Mouse (Mus musculus): ENCODE measurements around the gene Clmp. TPM values are rescaled to one million over a fixed set of nuclear protein-coding genes. Genes with fewer than 3 reads are reported as not detected.

Clmp gene
- polyA plus RNA-seq, 1 experiment, result 4.1 TPM

DNA sequence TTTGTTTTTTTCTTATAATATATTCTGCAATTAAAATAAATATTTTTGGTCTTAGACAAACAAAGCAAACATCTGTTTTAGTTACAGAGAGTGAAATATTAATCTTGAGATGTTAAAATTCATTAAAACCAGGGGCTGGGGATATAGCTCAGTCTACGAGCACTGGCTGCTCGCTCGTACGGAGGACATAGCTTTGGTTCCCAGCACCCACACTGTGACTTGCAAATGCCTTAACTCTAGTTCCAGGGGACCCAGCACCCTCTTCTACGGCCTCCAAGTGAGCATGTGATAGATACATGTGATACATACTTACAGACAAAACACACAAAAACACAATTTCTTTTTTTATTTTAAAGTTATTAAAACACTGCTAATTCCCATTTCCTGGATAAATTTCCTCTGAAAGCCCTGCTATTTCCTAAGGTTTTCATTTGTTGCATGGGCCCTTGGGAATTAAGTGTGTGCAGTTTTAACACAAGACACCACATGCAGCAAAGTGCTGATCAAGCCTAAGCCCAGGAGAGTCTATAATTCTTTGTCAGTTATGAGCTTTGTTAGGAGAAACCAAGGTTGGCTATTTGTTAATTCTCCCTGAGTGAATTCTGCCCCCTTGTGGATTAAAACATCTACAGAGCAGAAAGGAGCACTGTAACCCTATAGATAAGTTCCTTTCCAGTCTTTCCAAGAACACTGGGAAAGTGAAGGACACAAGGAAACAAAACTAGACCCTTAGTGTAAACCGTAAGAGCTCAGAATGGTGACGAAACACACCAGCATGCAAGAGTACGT lies 64.3 kb downstream of the Clmp start:
- H3K4me3 ChIP-seq (replicated peaks; ENCODE audit: control insufficient read depth, low read depth, low read length), result no peak overlapping the region
- 76% methylated on average over 8 of the region's 8 CpGs for WGBS
- TF ChIP-seq CTCF (IDR thresholded peaks at IDR 0.05; ENCODE audit: control insufficient read depth, insufficient read depth, low read length) (no peak), POLR2A (IDR thresholded peaks at IDR 0.05; ENCODE audit: borderline replicate concordance, control insufficient read depth, low read depth, low read length) (no peak)
- no peak overlapping the region for H3K27ac ChIP-seq (ENCODE audit: control insufficient read depth, insufficient read depth, low read depth, low read length, poor library complexity)
- no peaks in the 10 kb centered on the region; the same call in 1 of the 2 replicates for H3K4me1 ChIP-seq (ENCODE audit: control insufficient read depth, insufficient read depth, low read length)

DNA sequence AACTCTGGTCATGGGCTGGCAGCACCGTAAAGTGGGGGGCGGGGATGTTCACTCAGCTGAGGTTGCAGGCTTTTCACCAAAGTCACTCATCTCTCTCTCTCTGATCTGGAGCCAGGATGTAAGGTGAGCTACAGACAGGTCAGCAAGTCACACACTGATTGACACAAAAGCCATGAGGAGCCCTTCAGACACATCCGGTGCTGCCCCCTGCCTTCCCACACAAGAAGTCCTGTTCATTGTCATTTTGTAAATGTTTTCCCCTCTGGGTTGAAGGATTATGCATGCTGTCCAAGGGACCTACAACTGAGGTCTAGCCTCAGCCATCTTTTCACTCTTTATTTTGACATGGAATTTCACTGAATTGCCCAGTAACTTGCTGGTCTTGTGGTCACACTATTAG lies 66.0 kb downstream of the Clmp start:
- no peaks in the 10 kb centered on the region for H3K4me1 ChIP-seq (ENCODE audit: control insufficient read depth, insufficient read depth, low read length)
- H3K27ac ChIP-seq (ENCODE audit: control insufficient read depth, insufficient read depth, low read depth, low read length, poor library complexity), result no peak overlapping the region
- WGBS, result 69% methylated on average over 3 of the region's 3 CpGs
- peak; percentile 20; the same call in 1 of the 2 replicates for TF ChIP-seq CTCF (IDR thresholded peaks at IDR 0.05; ENCODE audit: control insufficient read depth, insufficient read depth, low read length)
- TF ChIP-seq POLR2A (IDR thresholded peaks at IDR 0.05; ENCODE audit: borderline replicate concordance, control insufficient read depth, low read depth, low read length), result no peak
- no peak overlapping the region for H3K4me3 ChIP-seq (replicated peaks; ENCODE audit: control insufficient read depth, low read depth, low read length)

DNA sequence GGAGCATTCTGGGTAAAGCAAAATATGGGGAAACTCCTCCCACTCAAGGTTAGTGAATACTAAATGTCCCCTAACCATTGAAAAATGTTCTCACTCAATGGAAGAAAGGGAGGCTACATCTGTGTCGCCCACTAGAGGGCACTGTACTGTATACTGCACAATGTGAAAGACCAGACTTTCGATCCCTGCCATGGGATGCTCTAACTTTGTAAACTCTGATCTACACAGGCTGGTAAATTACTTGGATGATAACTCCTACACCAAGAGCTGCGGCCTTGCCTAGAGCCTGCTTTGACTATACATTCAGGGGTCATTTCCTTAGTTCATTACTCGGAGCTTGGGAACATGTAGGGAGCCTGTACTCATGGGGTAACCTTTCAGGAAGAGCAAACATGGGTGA lies 70.6 kb downstream of the Clmp start:
- Histone ChIP-seq H3K4me1 (ENCODE audit: control insufficient read depth, insufficient read depth, low read length) (peaks cover 2% of the 10 kb centered on the region; the same call in 1 of the 2 replicates), H3K27ac (ENCODE audit: control insufficient read depth, insufficient read depth, low read depth, low read length, poor library complexity) (no peak overlapping the region), H3K4me3 (replicated peaks; ENCODE audit: control insufficient read depth, low read depth, low read length) (no peak overlapping the region)
- 18% methylated on average over 4 of the region's 4 CpGs for WGBS
- peak; percentile 27; the same call in 1 of the 2 replicates for TF ChIP-seq CTCF (IDR thresholded peaks at IDR 0.05; ENCODE audit: control insufficient read depth, insufficient read depth, low read length)
- TF ChIP-seq POLR2A (IDR thresholded peaks at IDR 0.05; ENCODE audit: borderline replicate concordance, control insufficient read depth, low read depth, low read length), result no peak

DNA sequence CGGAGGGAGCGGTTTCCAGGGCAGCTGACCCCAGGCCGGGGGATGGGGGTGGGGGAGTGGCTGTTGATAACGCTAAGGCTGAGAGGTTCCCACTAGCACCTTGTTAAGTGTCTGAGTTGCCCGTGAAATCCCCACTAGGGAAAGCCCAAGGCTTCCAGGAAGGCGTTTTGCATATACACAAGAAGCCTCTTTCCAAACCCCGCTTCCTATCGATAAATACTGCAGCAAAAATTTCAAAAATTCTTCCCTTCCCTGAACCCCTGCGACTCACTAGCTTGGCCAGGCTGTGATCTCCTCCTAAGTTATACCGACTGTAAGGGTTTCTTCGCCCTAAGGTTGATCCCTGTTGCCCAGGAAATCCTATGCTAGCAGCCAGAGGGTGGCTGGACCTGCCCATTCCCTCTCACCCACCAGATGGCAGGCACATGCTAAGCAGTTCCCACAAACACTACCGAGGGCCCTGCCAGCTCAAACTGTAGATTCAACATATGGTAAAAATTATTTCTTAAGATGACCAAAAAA lies 71.4 kb downstream of the Clmp start:
- peaks cover 3% of the 10 kb centered on the region for H3K4me1 ChIP-seq (ENCODE audit: control insufficient read depth, insufficient read depth, low read length)
- H3K27ac ChIP-seq (ENCODE audit: control insufficient read depth, insufficient read depth, low read depth, low read length, poor library complexity), result no peak overlapping the region
- TF ChIP-seq CTCF (IDR thresholded peaks at IDR 0.05; ENCODE audit: control insufficient read depth, insufficient read depth, low read length) (peak; percentile 64), POLR2A (IDR thresholded peaks at IDR 0.05; ENCODE audit: borderline replicate concordance, control insufficient read depth, low read depth, low read length) (no peak)
- WGBS, result 21% methylated on average over 12 of the region's 12 CpGs
- H3K4me3 ChIP-seq (replicated peaks; ENCODE audit: control insufficient read depth, low read depth, low read length), result no peak overlapping the region

DNA sequence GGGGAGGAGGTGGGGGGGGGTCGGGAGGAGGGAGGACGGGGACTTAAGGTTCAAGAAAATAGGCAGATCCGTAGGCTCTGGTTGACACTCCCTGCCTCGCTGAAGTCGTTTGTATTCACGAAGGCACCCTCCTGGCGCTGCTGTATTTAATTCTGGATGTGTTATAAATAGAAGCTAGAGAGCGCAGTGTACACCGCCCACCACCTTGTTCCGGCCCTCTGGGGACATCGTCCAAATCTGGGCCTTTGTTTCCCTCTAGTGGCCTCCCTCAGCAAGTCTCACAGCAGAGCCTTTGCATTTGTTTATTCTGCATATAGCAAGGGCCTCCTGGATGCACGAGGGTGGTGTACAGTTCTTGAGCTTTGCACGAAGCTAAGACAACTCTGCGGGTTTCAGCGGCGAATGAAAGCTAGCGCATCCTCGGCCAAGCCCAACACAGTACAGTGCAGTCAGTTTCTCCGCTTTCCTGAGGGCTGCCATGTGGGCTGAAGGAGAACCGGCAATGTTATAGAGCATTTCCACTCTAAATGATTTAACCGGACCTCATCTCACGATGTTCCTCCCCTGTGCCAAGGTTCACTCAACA lies 72.0 kb downstream of the Clmp start:
- Histone ChIP-seq H3K4me1 (ENCODE audit: control insufficient read depth, insufficient read depth, low read length) (peaks cover 4% of the 10 kb centered on the region), H3K4me3 (replicated peaks; ENCODE audit: control insufficient read depth, low read depth, low read length) (peak overlapping the region; percentile 36), H3K27ac (ENCODE audit: control insufficient read depth, insufficient read depth, low read depth, low read length, poor library complexity) (no peak overlapping the region)
- WGBS, result 4% methylated on average over 20 of the region's 22 CpGs
- TF ChIP-seq CTCF (IDR thresholded peaks at IDR 0.05; ENCODE audit: control insufficient read depth, insufficient read depth, low read length), result peak; percentile 72
- no peak for TF ChIP-seq POLR2A (IDR thresholded peaks at IDR 0.05; ENCODE audit: borderline replicate concordance, control insufficient read depth, low read depth, low read length)

DNA sequence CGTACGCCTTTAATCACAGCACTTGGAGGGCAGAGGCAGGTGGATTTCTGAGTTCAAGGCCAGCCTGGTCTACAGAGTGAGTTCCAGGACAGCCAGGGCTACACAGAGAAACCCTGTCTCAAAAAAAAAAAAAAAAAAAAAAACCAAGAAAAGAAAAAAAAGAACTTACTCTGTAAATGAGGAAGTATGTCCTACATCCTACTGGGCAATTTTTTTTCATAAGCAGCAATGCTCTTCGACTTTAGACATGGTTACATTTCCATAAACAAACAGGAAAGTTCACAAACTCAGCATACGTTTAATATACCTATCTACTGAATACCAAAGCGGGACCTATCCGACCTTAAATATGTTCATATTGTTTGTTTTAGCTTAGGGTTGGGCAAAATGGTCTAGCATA lies 76.6 kb downstream of the Clmp start:
- no peak for TF ChIP-seq CTCF (IDR thresholded peaks at IDR 0.05; ENCODE audit: control insufficient read depth, insufficient read depth, low read length)
- TF ChIP-seq POLR2A (IDR thresholded peaks at IDR 0.05; ENCODE audit: borderline replicate concordance, control insufficient read depth, low read depth, low read length), result no peak
- WGBS, result 44% methylated on average over 6 of the region's 6 CpGs
- Histone ChIP-seq H3K27ac (ENCODE audit: control insufficient read depth, insufficient read depth, low read depth, low read length, poor library complexity) (no peak overlapping the region), H3K4me3 (replicated peaks; ENCODE audit: control insufficient read depth, low read depth, low read length) (no peak overlapping the region), H3K4me1 (ENCODE audit: control insufficient read depth, insufficient read depth, low read length) (peaks cover 4% of the 10 kb centered on the region)

DNA sequence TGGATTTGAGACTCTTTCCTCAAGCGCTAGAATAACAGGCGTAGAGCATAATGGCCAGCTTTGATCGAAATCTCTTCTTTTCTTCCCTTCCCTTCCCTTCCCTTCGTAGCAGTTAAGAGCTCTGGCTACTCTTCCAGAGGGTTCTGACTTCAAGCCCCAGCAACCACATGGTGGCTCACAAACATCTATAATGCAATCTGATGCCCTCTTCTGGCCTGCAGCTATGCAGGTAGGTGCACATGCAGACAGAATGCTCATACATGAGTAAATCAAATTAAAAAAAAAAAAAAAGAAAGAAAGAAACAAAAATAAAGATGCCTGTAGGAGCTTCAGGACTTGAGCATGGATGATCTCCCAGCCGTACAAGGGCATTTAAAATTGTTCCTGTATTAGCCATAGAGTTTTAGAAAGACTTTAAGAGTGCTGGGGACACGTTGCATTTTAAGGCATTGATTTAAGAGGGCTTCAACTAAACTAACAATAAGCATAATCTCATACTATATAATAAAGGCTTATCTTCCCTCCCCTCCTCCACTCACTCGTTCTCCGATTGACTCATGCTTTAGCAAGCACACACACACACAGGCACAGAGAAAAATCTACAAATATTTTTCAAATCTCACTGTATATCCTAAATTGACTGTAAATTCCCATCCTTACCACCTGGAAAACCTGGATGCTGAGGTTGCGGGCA lies 79.3 kb downstream of the Clmp start:
- 55% methylated on average over 9 of the region's 9 CpGs for WGBS
- no peak for TF ChIP-seq POLR2A (IDR thresholded peaks at IDR 0.05; ENCODE audit: borderline replicate concordance, control insufficient read depth, low read depth, low read length)
- TF ChIP-seq CTCF (IDR thresholded peaks at IDR 0.05; ENCODE audit: control insufficient read depth, insufficient read depth, low read length), result peak; percentile 12; the same call in 1 of the 2 replicates
- Histone ChIP-seq H3K27ac (ENCODE audit: control insufficient read depth, insufficient read depth, low read depth, low read length, poor library complexity) (no peak overlapping the region), H3K4me3 (replicated peaks; ENCODE audit: control insufficient read depth, low read depth, low read length) (peak overlapping the region; percentile 26), H3K4me1 (ENCODE audit: control insufficient read depth, insufficient read depth, low read length) (peaks cover 2% of the 10 kb centered on the region)

DNA sequence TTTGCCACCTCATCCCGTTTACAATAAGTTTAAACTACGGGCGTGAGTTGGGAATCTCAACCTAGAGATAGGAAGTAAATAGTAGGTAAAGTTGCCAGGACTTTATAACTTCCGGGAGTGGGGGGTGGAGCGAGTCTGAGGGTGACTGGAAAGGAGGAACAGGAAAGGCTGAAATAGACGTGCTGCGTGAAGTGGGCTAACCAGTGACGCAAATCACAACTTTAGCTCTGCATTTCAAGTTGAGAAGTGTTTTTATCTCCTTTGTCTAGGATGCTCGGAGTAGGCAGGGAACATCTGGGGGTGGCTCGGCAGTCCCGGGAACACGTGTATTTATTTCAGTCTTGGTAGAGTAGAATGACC lies 79.8 kb downstream of the Clmp start:
- WGBS, result 16% methylated on average over 12 of the region's 12 CpGs
- 0 out of 2 replicates have a peak overlapping the region, but pooled peaks have one; percentile 19 for H3K27ac ChIP-seq (ENCODE audit: control insufficient read depth, insufficient read depth, low read depth, low read length, poor library complexity)
- TF ChIP-seq POLR2A (IDR thresholded peaks at IDR 0.05; ENCODE audit: borderline replicate concordance, control insufficient read depth, low read depth, low read length), result no peak
- TF ChIP-seq CTCF (IDR thresholded peaks at IDR 0.05; ENCODE audit: control insufficient read depth, insufficient read depth, low read length), result no peak
- peaks cover 2% of the 10 kb centered on the region for H3K4me1 ChIP-seq (ENCODE audit: control insufficient read depth, insufficient read depth, low read length)
- peak overlapping the region; percentile 26 for H3K4me3 ChIP-seq (replicated peaks; ENCODE audit: control insufficient read depth, low read depth, low read length)
